Mouse (Mus musculus) embryonic fibroblast, embryonic 13.5 days (primary cell): ENCODE measurements around the gene Kcnj6. TPM values are rescaled to one million over a fixed set of nuclear protein-coding genes. Genes with fewer than 3 reads are reported as not detected.

Experiments used
- H3K27ac ChIP-seq: 2 replicates; pipeline ENCODE4 v1.5.1; 2012; ENCODE audit warnings: low read length, control low read depth, inconsistent platforms; ENCODE audit not compliant: insufficient read depth
- H3K4me1 ChIP-seq: 2 replicates; pipeline ENCODE4 v1.6.1; 2011; ENCODE audit warnings: low read length; ENCODE audit not compliant: control insufficient read depth, insufficient read depth
- H3K4me3 ChIP-seq: 2 replicates; pipeline ENCODE4 v1.5.1; 2011; ENCODE audit warnings: mild to moderate bottlenecking, control low read depth, low read length; ENCODE audit not compliant: insufficient read depth
- CTCF ChIP-seq: IDR thresholded peaks from 2 replicates; pipeline ENCODE4 v1.5.1; 2011; ENCODE audit warnings: mild to moderate bottlenecking, control low read depth, low read length, moderate library complexity, borderline replicate concordance; ENCODE audit not compliant: insufficient read depth
- POLR2A ChIP-seq: IDR thresholded peaks from 2 replicates; pipeline ENCODE4 v1.6.1; 2011; ENCODE audit warnings: low read depth, mild to moderate bottlenecking, control low read depth, low read length, moderate library complexity
- polyA plus RNA-seq: library from polyadenylated mRNA; stranded (reverse); fragments of >200 nt; gene quantifications from 2 replicates; pipeline ENCODE4 v1.2.4, GENCODE M21; 2011; ENCODE audit warnings: low read depth; ENCODE audit not compliant: missing spikeins, insufficient read length

Gene Kcnj6
- polyA plus RNA-seq, 1 experiment: not detected

DNA sequence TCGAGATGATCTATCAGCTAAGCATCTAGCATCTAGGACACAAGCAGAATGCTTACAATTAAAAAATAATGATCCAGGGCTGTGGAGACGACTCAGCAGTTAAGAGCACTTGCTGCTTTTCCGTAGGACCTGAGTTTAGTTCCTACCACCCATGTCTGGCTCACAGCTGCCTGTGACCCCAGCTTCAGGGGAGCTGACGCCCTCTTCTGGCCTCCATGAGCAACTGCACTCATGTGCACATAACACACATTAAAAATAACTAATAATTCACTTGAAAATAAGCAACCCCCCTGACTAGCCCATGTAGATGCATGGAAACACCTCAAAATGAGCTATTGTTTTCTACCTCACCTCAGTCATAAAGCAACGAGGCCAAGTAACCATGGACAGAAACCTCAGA is 211.6 kb downstream of the Kcnj6 start:
- Histone ChIP-seq H3K27ac (no peak overlapping the region), H3K4me1 (no peaks in the 10 kb centered on the region), H3K4me3 (no peak overlapping the region)
- TF ChIP-seq POLR2A (no peak), CTCF (no peak)

DNA sequence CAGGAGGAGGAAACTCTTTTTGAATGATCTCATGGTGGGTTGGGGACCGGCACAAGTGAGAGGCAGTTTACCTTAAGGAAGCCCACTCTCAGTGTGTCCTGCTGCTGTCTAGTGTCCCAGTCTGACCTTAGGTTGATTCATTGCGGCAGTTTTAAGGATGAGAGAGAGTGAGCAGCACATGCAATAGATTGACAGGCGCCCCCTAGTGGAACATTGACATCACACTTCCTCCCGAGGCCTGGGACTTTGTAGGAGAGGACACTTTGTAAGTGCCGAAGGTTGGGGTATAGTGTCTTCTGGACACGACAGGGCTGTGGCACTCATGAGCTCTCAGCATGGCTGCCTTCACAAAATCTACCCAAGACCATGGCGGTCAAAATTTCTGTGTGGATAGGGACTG is 213.8 kb downstream of the Kcnj6 start:
- no peaks in the 10 kb centered on the region for H3K4me1 ChIP-seq
- TF ChIP-seq POLR2A (no peak), CTCF (no peak)
- H3K27ac ChIP-seq: no peak overlapping the region
- H3K4me3 ChIP-seq: no peak overlapping the region

DNA sequence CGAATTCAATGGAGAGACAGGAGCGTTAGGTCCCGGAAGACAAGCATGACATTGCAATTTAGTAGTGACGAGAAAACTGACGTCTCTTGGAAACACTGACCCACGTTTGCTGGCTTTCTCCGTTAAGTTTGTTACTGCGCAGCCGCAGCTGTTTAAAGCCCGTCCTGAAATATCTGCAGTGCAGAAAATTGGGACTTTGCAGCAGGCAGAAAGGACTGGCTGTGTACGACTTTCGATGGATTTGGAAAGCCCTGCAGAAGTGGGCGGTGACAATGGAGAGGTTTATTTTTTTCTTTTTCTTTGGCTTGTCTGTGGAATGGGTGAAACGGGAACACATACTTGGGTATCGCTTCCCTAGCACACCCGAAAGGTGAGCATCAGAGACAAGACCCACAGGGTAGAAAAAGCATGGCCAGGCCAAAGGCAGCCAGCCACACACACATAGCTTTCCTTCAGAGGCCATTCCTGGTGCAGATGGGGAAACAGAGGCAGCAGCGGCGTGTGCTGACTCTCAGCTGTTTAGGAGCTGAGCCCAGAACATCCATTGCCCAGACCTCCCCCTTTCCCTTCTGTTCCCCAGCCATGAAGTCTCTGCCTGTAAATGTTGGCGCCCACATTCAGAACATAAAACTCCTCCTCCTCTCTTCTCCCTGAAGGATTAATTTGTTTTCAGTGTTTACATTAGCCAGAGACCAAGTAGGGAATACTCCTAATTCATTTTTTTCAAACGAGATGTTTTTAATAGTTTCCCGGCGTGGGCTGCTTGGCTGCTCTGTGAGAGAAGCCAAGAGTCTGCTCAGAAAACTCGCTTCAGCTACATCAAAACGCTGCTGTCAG is 215.2 kb downstream of the Kcnj6 start:
- TF ChIP-seq CTCF (no peak), POLR2A (no peak)
- H3K4me3 ChIP-seq: no peak overlapping the region
- H3K27ac ChIP-seq: no peak overlapping the region
- no peaks in the 10 kb centered on the region for H3K4me1 ChIP-seq

DNA sequence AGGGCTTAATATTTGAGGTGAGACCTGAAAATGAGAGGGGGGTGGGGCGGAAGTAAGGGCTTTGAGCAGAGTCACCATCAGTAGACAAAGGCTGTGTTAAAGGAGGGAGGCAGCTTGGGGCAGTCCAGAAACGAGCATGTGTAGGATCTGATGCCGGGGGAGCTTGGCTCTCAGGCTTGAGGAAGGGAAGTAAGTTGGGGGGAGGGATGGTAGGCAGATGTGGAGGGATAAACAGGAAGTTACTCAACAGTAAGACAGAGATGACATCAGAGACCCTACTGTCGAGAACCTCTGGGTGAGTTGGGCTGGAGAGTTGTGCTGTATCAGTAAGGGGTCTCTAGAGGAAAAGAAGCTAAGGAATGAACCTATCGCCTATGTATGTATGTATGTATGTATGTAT is 223.6 kb downstream of the Kcnj6 start:
- Histone ChIP-seq H3K4me3 (no peak overlapping the region), H3K27ac (no peak overlapping the region), H3K4me1 (no peaks in the 10 kb centered on the region)
- TF ChIP-seq CTCF (no peak), POLR2A (no peak)

DNA sequence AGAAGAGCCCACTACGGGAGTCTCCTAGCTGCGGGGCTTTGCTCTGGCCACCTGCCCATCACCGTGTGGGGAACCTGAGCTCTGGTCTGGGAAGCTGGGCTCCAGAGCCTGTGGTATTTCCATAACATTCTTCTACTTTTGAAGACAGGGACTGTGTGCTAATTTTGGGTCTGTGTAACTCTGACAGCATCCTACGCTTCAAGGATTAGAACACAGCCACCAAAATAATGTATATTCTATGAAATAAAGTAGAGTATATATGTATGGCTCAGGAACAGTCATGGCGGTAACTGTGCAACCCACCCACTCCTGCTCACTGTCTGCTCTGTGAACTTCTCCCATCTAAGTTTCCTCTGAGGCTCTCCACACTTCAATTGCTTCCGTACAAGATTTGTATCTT is 229.9 kb downstream of the Kcnj6 start:
- Histone ChIP-seq H3K4me1 (no peaks in the 10 kb centered on the region), H3K4me3 (no peak overlapping the region), H3K27ac (no peak overlapping the region)
- no peak for TF ChIP-seq POLR2A
- no peak for TF ChIP-seq CTCF

DNA sequence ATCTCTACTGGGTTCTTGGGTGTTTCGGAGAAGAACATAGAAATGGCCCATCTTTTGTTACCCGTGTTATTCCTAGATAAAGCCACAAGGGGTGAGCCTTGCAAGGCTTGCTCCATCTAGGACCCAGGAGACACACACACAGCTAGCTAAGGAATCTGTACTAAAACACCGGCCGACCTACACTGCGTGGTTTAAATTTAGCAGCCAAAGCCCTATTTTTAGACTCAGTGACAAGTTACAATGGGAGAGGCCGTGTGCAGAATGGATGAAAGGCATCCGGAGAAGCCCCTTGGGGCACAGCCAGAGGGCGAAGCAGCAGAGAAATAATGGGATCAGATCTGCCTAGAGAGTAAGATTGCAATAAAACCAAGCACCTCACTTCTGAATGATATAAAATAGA is 232.4 kb downstream of the Kcnj6 start:
- H3K4me3 ChIP-seq: no peak overlapping the region
- no peaks in the 10 kb centered on the region for H3K4me1 ChIP-seq
- TF ChIP-seq POLR2A (no peak), CTCF (no peak)
- H3K27ac ChIP-seq: no peak overlapping the region

DNA sequence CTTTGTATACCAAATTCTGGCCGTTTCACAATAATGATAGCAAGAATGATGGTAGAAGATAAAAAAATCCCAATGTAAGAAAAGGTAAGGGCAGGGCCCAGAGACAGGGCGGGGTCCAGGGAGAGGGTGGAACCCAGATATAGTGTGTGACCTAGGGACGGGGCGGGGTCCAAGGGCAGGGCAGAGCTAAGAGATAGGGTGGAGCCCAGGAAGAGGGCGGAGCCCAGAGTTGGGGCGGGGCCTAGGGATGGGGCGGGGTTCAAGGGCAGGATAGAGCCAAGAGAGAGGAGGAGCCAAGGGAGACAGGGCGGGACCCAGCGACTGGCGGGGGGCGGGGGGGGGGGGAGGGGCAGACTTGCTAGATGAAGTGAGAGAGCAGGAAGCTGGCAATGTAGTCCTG is 236.8 kb downstream of the Kcnj6 start:
- no peaks in the 10 kb centered on the region for H3K4me1 ChIP-seq
- no peak overlapping the region for H3K27ac ChIP-seq
- TF ChIP-seq POLR2A (no peak), CTCF (no peak)
- H3K4me3 ChIP-seq: no peak overlapping the region

DNA sequence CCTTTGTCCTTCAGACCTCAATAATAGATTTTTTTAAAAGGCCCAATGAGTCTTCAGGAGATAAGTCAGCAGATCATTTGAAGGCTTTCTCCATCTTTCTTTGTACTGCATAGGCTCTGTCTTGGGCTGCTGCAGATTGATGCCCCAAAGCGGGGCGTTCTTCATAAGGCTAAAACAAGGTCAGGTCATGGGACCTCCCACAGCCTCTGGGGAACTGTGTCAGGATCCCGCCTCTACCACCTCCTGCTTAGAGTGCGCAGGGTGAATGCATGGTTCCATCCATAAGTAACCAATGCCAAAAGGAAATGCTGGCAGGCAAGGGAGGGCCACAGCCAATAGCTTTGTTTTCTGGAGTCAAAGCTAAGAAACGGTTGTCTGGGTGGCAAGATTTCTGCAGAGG is 237.7 kb downstream of the Kcnj6 start:
- Histone ChIP-seq H3K27ac (no peak overlapping the region), H3K4me1 (no peaks in the 10 kb centered on the region), H3K4me3 (no peak overlapping the region)
- no peak for TF ChIP-seq POLR2A
- TF ChIP-seq CTCF: no peak

DNA sequence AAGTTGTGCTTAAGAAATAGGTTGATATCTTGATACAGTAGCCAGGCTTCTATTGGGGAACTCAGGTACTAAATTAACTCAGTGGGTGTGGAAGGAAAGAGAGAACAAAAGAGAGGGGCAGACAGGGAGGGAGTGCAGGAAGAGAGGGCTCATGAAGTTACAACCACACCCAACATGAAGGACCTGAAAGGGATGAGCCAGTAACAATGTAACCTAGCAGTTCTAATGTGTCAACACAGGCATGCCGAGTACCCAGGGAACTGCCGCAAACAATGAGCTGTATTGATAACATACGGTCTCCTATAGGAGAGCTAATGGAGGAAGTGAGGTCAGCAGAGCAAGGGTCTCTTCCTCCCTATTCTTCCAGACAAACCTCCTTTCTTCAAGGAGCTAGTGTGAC is 238.9 kb downstream of the Kcnj6 start:
- Histone ChIP-seq H3K4me3 (no peak overlapping the region), H3K27ac (no peak overlapping the region), H3K4me1 (no peaks in the 10 kb centered on the region)
- TF ChIP-seq CTCF (no peak), POLR2A (no peak)

DNA sequence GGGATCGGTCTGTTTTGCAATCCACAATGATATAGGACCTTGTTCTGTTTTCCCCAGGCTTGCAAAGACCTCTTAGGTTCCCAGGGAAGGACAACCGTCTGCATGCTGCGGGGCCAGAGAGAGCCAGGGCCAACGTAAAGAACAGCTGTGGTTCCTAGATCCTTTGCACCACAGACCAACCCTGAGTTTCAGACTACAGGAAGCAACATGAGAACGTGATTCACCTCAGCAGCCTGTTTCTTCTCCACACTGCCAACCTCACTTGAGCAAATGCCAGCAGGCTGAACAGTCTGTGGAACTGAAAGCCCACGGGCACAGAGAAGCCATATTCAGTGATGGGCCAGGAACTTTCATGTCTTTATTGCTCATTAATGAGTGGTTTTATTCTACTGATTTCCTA is 241.1 kb downstream of the Kcnj6 start:
- Histone ChIP-seq H3K4me3 (no peak overlapping the region), H3K4me1 (no peaks in the 10 kb centered on the region), H3K27ac (no peak overlapping the region)
- TF ChIP-seq POLR2A: no peak
- TF ChIP-seq CTCF: no peak
